Mouse (Mus musculus) brain, embryonic 14.5 days (tissue): ENCODE data around the gene Abca7.

Experiments
- CTCF ChIP-seq: fragments of 200-500 bp; IDR thresholded peaks from 2 replicates; pipeline ENCODE4 v1.5.1; 2012; ENCODE audit warnings: inconsistent platforms, mild to moderate bottlenecking, moderate library complexity, borderline replicate concordance; ENCODE audit not compliant: insufficient read depth, insufficient read length; ENCODE audit errors: extremely low read depth
- POLR2A ChIP-seq: fragments of 200-500 bp; IDR thresholded peaks from 2 replicates; pipeline ENCODE4 v1.6.1; 2012; ENCODE audit warnings: mild to moderate bottlenecking, inconsistent platforms, borderline replicate concordance; ENCODE audit not compliant: poor library complexity, insufficient read depth, insufficient read length, severe bottlenecking; ENCODE audit errors: extremely low read depth

DNA sequence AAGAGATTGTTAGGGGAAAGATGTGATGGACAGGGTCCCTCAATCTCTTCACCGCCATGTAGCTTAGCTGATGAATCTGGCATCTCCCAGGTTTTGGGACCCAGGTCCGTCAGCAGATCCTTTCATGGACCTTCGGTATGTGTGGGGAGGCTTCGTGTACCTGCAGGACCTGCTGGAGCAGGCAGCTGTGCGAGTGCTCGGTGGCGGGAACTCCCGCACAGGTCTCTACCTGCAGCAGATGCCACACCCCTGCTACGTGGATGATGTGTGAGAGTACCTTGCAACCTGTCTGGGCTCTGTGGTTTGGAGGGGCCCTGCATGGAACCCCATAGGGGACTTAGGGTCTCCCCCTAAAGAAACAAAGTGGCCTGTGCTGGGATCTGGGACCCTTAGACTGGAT lies 5.7 kb downstream of the Abca7 start:
- TF ChIP-seq POLR2A (no peak), CTCF (no peak)
